8 mouse cellular contexts compared by ENCODE assay signal in genomic region chr6:134614723-134615648, GRCm38 (mm10). TPM values are rescaled to one million over a fixed set of nuclear protein-coding genes. Genes with fewer than 3 reads are reported as not detected.
DNase-seq lines count a peak whose midpoint lies in the region; ATAC-seq lines count a peak whose summit lies in the region.

No protein-coding gene starts in this region.

- peak; percentile 66 for DNase-seq in T-cell, adult 2 months (ENCODE audit: low spot score)
- peak; percentile 90 to 91 for DNase-seq in cerebellum, postnatal 36 days
- peak; percentile 76 to 86 for DNase-seq in frontal cortex, postnatal 25 days (ENCODE audit: low spot score in 2 of 2)
- peak; percentile 86 for DNase-seq in hindbrain, embryonic 14.5 days (ENCODE audit: low spot score)
- peak; percentile 75 to 93 for DNase-seq in layer of hippocampus, postnatal 25 days (ENCODE audit: extremely low spot score in 1 of 2, low spot score in 1 of 2)
- DNase-seq in lung, postnatal 25 days (ENCODE audit: low spot score): peak; percentile 90
- DNase-seq in retina, adult 2 months (ENCODE audit: low read depth, low spot score): peak; percentile 50
- peak; percentile 79 for DNase-seq in thymus, postnatal 25 days

- H3K9ac ChIP-seq in hindbrain, embryonic 14.5 days: no peak overlapping the region

- H3K4me3 ChIP-seq in hindbrain, embryonic 14.5 days (replicated peaks; ENCODE audit: low read length): no peak overlapping the region

- 21% methylated on average over 16 of the region's 16 CpGs for WGBS in hindbrain, embryonic 14.5 days

- no peaks in the 10 kb centered on the region for H3K4me1 ChIP-seq in hindbrain, embryonic 14.5 days (replicated peaks; ENCODE audit: control insufficient read depth, insufficient read depth, low read length)

- H3K36me3 ChIP-seq in hindbrain, embryonic 14.5 days (replicated peaks; ENCODE audit: control insufficient read depth, insufficient read depth): no peaks in the 10 kb centered on the region

- no peaks in the 10 kb centered on the region for H3K9me3 ChIP-seq in hindbrain, embryonic 14.5 days (ENCODE audit: control insufficient read depth, low read length)

- peak overlapping the region; percentile 13 for H3K4me2 ChIP-seq in hindbrain, embryonic 14.5 days (replicated peaks)

- peak; percentile 66 for ATAC-seq in hindbrain, embryonic 14.5 days (ENCODE audit: low FRiP score)

- H3K27me3 ChIP-seq in hindbrain, embryonic 14.5 days (ENCODE audit: control insufficient read depth, insufficient read depth, low read length): no peaks in the 10 kb centered on the region

- no peak overlapping the region for H3K27ac ChIP-seq in hindbrain, embryonic 14.5 days

RNA-seq across cellular contexts. Expression of gene Mansc1, which starts 17.3 kb away (rescaled TPM):
- polyA plus RNA-seq in hindbrain, embryonic 14.5 days (2014; fragmentation: Nextera tagmentation; extraction: Ambion mirVana): 1.3 and 1.5 TPM in 2 replicates
- 1 to 10 TPM; 6.9 to 7.9 TPM for total RNA-seq in layer of hippocampus, postnatal 25 days (2021)

RNA-seq across cellular contexts. Expression of gene Borcs5, which starts 24.3 kb away (rescaled TPM):
- polyA plus RNA-seq in hindbrain, embryonic 14.5 days (2014; fragmentation: Nextera tagmentation; extraction: Ambion mirVana): 42.6 and 44.5 TPM in 2 replicates
- 10 to 100 TPM; 36.1 to 39.2 TPM for total RNA-seq in layer of hippocampus, postnatal 25 days (2021)

RNA-seq across cellular contexts. Expression of gene Lrp6, which starts 48.2 kb away (rescaled TPM):
- 21.5 and 22.3 TPM in 2 replicates for polyA plus RNA-seq in hindbrain, embryonic 14.5 days (2014; fragmentation: Nextera tagmentation; extraction: Ambion mirVana)
- total RNA-seq in layer of hippocampus, postnatal 25 days (2021): 10 to 100 TPM; 48.3 to 49.3 TPM
